Mouse (Mus musculus) urinary bladder, postnatal 0 days (tissue): ENCODE data around the gene Sh3pxd2b. TPM values are rescaled to one million over a fixed set of nuclear protein-coding genes. Genes with fewer than 3 reads are reported as not detected.

Experiments
- polyA plus RNA-seq: library from polyadenylated mRNA; unstranded; fragments of >200 nt; fragmentation: Nextera tagmentation; extraction: Ambion mirVana; gene quantifications from 2 replicates; pipeline ENCODE4 v1.2.1, GENCODE M21; 2015

The Sh3pxd2b gene
- 6.8 and 7.2 TPM in 2 replicates for polyA plus RNA-seq

GRCm38 (mm10) chr11:32347607-32348432, at the start of gene Sh3pxd2b:
Gene Sh3pxd2b (plus strand): TSS chr11:32347820.

GRCm38 (mm10) chr11:32299865-32300264, 47.8 kb upstream of the Sh3pxd2b start, which contains the start of gene Hbq1a:
Gene Hbq1a (plus strand): TSS chr11:32300069.

GRCm38 (mm10) chr11:32454800-32455506, 107.3 kb downstream of the Sh3pxd2b start, which contains the start of gene Ubtd2:
Gene Ubtd2 (plus strand): TSS chr11:32455370.

Other genes starting within 250 kb of the Sh3pxd2b start
- gene Il9r, start 147.5 kb upstream of the Sh3pxd2b start, polyA plus RNA-seq, result 0.10 TPM in 1 of 2 replicates, not detected in the other
- gene Snrnp25, start 142.4 kb upstream of the Sh3pxd2b start, polyA plus RNA-seq, result 28.1 and 28.8 TPM in 2 replicates
- 63.6 and 70.8 TPM in 2 replicates for gene Rhbdf1, start 125.5 kb upstream of the Sh3pxd2b start, polyA plus RNA-seq
- 20.0 and 25.8 TPM in 2 replicates for gene Mpg, start 121.3 kb upstream of the Sh3pxd2b start, polyA plus RNA-seq
- 28.2 and 30.8 TPM in 2 replicates for gene Nprl3, start 80.1 kb upstream of the Sh3pxd2b start, polyA plus RNA-seq
- 0.87 and 2.7 TPM in 2 replicates for gene Hba-x, start 71.4 kb upstream of the Sh3pxd2b start, polyA plus RNA-seq
- 4,399 and 13,070 TPM in 2 replicates for gene Hba-a1, start 64.3 kb upstream of the Sh3pxd2b start, polyA plus RNA-seq
- 0.58 and 1.7 TPM in 2 replicates for gene Hbq1b, start 60.9 kb upstream of the Sh3pxd2b start, polyA plus RNA-seq
- gene Hba-a2, start 51.3 kb upstream of the Sh3pxd2b start, polyA plus RNA-seq, result 10,427 and 30,164 TPM in 2 replicates
- 1.2 TPM in 1 of 2 replicates, not detected in the other for gene Hbq1a, start 47.8 kb upstream of the Sh3pxd2b start, polyA plus RNA-seq
- gene Ubtd2, start 107.5 kb downstream of the Sh3pxd2b start, polyA plus RNA-seq, result 27.4 and 33.6 TPM in 2 replicates
- gene Efcab9, start 184.3 kb downstream of the Sh3pxd2b start, polyA plus RNA-seq, result 0.98 and 1.1 TPM in 2 replicates
- 2.5 and 3.8 TPM in 2 replicates for gene Stk10, start 185.5 kb downstream of the Sh3pxd2b start, polyA plus RNA-seq